Mouse (Mus musculus): ENCODE results near the gene Aarsd1. TPM values are rescaled to one million over a fixed set of nuclear protein-coding genes. Genes with fewer than 3 reads are reported as not detected.
"Not testable (repeated sequence)": the region's sequence is repeated elsewhere in the genome, so short reads cannot be mapped to it uniquely, and the experiment has no call there.

The Aarsd1 gene
- total and polyA plus RNA-seq, 3 experiments, result 21.8 to 38.2 (median 25.0) TPM

- DNase-seq, result no peak
These were observed 30.4 kb upstream of the Aarsd1 start for GRCm38 (mm10) chr11:101447786-101448185.

GRCm38 (mm10) chr11:101446860-101447259, 29.4 kb upstream of the Aarsd1 start:
- DNase-seq, result not testable (repeated sequence)

GRCm38 (mm10) chr11:101446319-101446718, 28.9 kb upstream of the Aarsd1 start:
- DNase-seq, result no peak

- DNase-seq, result no peak
These were observed 25.3 kb upstream of the Aarsd1 start for GRCm38 (mm10) chr11:101442760-101443159.

GRCm38 (mm10) chr11:101442127-101442693, 24.8 kb upstream of the Aarsd1 start, which contains the start of gene Rpl27:
Gene Rpl27, plus strand, starts transcription at chr11:101442298.
- DNase-seq, result peak; percentile 98

GRCm38 (mm10) chr11:101441450-101442126, 24.2 kb upstream of the Aarsd1 start:
- DNase-seq, result not testable (repeated sequence)

- DNase-seq, result not testable (repeated sequence)
These were observed 20.6 kb upstream of the Aarsd1 start for GRCm38 (mm10) chr11:101438006-101438405.

- DNase-seq, result no peak
These were observed 19.5 kb upstream of the Aarsd1 start for GRCm38 (mm10) chr11:101436916-101437315.

- DNase-seq, result no peak
These were observed 18.4 kb upstream of the Aarsd1 start for GRCm38 (mm10) chr11:101435831-101436230.

GRCm38 (mm10) chr11:101433396-101433795, 16.0 kb upstream of the Aarsd1 start:
- peak; percentile 62 for DNase-seq

GRCm38 (mm10) chr11:101431327-101431726, 13.9 kb upstream of the Aarsd1 start:
- DNase-seq, result peak; percentile 57

GRCm38 (mm10) chr11:101426165-101426564, 8.8 kb upstream of the Aarsd1 start:
- DNase-seq, result no peak

- peak; percentile 98 for DNase-seq
These were observed 7.8 kb upstream of the Aarsd1 start, which contains the start of the genes Rundc1 and Ptges3l for GRCm38 (mm10) chr11:101424925-101425813. Gene Rundc1, plus strand, starts transcription at chr11:101425085. Gene Ptges3l, minus strand, starts transcription at chr11:101425333.

- no peak for DNase-seq
These were observed 6.9 kb upstream of the Aarsd1 start, which contains the start of gene Gm27029 for GRCm38 (mm10) chr11:101424105-101424851. Gene Gm27029, minus strand, starts transcription at chr11:101424796.

- no peak for DNase-seq
These were observed 2.7 kb upstream of the Aarsd1 start for GRCm38 (mm10) chr11:101420148-101420547.

- DNase-seq, result no peak
These were observed 2.2 kb upstream of the Aarsd1 start for GRCm38 (mm10) chr11:101419610-101420009.

GRCm38 (mm10) chr11:101418991-101419390, 1.6 kb upstream of the Aarsd1 start:
- no peak for DNase-seq

GRCm38 (mm10) chr11:101416433-101417100, 848 bp downstream of the Aarsd1 start:
- no peak for DNase-seq

GRCm38 (mm10) chr11:101415306-101415705, 2.1 kb downstream of the Aarsd1 start:
- DNase-seq, result peak; percentile 44

GRCm38 (mm10) chr11:101395110-101395509, 22.3 kb downstream of the Aarsd1 start:
- peak; percentile 75 for DNase-seq

GRCm38 (mm10) chr11:101381817-101382216, 35.6 kb downstream of the Aarsd1 start:
- no peak for DNase-seq

All from adrenal gland, adult 2 months (tissue).